Mouse (Mus musculus) CH12.LX (cell line): ENCODE data around the gene Plxdc1. TPM values are rescaled to one million over a fixed set of nuclear protein-coding genes. Genes with fewer than 3 reads are reported as not detected.

ENCODE experiments used
- DNase-seq: peaks from one replicate; pipeline ENCODE4 v3.0.0-alpha.2; 2013; ENCODE audit errors: extremely low read depth
- H3K27ac ChIP-seq: 2 replicates; pipeline ENCODE4 v1.5.1; 2012; ENCODE audit warnings: low read depth, mild to moderate bottlenecking, control low read depth, moderate library complexity; ENCODE audit not compliant: insufficient read depth
- H3K27me3 ChIP-seq: replicated peaks from 2 replicates; pipeline ENCODE3; 2012; ENCODE audit warnings: inconsistent platforms
- H3K36me3 ChIP-seq, 2 experiments: replicated peaks in 1 of 2; 2 replicates each; pipeline versions ENCODE3 to v1.6.1; 2012; ENCODE audit warnings: inconsistent platforms in 1 of 2, low read length in 1 of 2, mild to moderate bottlenecking in 1 of 2, mixed read lengths in 1 of 2, moderate library complexity in 1 of 2; ENCODE audit not compliant: control insufficient read depth in 1 of 2, insufficient read depth in 1 of 2
- H3K4me1 ChIP-seq, 2 experiments: 2 replicates each; pipeline ENCODE4 v1.6.1; 2012; ENCODE audit warnings: inconsistent platforms in 1 of 2, moderate library complexity in 1 of 2; ENCODE audit not compliant: insufficient read depth in 2 of 2, control insufficient read depth in 1 of 2
- H3K4me2 ChIP-seq: 2 replicates; pipeline ENCODE4 v1.6.1; 2012; ENCODE audit warnings: low read depth, mild to moderate bottlenecking, control low read depth; ENCODE audit not compliant: poor library complexity, insufficient read depth, severe bottlenecking
- H3K4me3 ChIP-seq, 3 experiments: fragments of 150-350 bp in 1 of 3; sonication (generic) in 1 of 3; replicated peaks in 1 of 3; 2 replicates each; pipeline versions ENCODE3 to v1.5.1; 2011 to 2012; ENCODE audit warnings: low read depth in 2 of 3, low read length in 2 of 3, mild to moderate bottlenecking in 2 of 3, moderate library complexity in 2 of 3, control low read depth in 1 of 3, improper control_type of control experiment in 1 of 3, inconsistent platforms in 1 of 3, mixed read lengths in 1 of 3; ENCODE audit not compliant: poor library complexity in 1 of 3
- H3K79me2 ChIP-seq: replicated peaks from 2 replicates; pipeline ENCODE4 v1.6.1; 2012; ENCODE audit warnings: mild to moderate bottlenecking, moderate library complexity; ENCODE audit not compliant: control insufficient read depth, poor library complexity, insufficient read depth, severe bottlenecking; ENCODE audit errors: extremely low read depth
- H3K9ac ChIP-seq: 2 replicates; pipeline ENCODE4 v1.6.1; 2012; ENCODE audit warnings: low read depth, mild to moderate bottlenecking, control low read depth, moderate library complexity; ENCODE audit not compliant: insufficient read depth
- H3K9me3 ChIP-seq: replicated peaks from 2 replicates; pipeline ENCODE3; 2012; ENCODE audit warnings: low read length, inconsistent platforms, mixed read lengths
- CHD1 ChIP-seq: IDR thresholded peaks from 2 replicates; pipeline ENCODE4 v1.6.1; 2012; ENCODE audit warnings: low read depth, low read length, improper control_type of control experiment, inconsistent platforms
- CHD2 ChIP-seq: IDR thresholded peaks from 2 replicates; pipeline ENCODE4 v1.6.1; 2011; ENCODE audit warnings: low read length, improper control_type of control experiment
- CTCF ChIP-seq, 2 experiments: IDR thresholded peaks in 1 of 2; conservative IDR thresholded peaks in 1 of 2; 2 replicates each; pipeline ENCODE4 v1.5.1; 2011 to 2012; ENCODE audit warnings: low read depth in 2 of 2, low read length in 2 of 2, improper control_type of control experiment in 1 of 2, inconsistent platforms in 1 of 2, mild to moderate bottlenecking in 1 of 2, moderate library complexity in 1 of 2
- E2F4 ChIP-seq: IDR thresholded peaks from 2 replicates; pipeline ENCODE4 v1.6.1; 2011; ENCODE audit warnings: low read depth, low read length, improper control_type of control experiment; ENCODE audit not compliant: insufficient replicate concordance
- JUN ChIP-seq: IDR thresholded peaks from 2 replicates; pipeline ENCODE4 v1.6.1; 2011; ENCODE audit warnings: low read depth, mild to moderate bottlenecking, low read length, improper control_type of control experiment, moderate library complexity; ENCODE audit not compliant: insufficient read depth
- JUND ChIP-seq: conservative IDR thresholded peaks from 2 replicates; pipeline ENCODE4 v1.6.1; 2011; ENCODE audit warnings: low read depth, low read length, improper control_type of control experiment
- MAZ ChIP-seq: IDR thresholded peaks from 2 replicates; pipeline ENCODE4 v1.6.1; 2012; ENCODE audit warnings: low read depth, mild to moderate bottlenecking, inconsistent platforms, low read length, improper control_type of control experiment, moderate library complexity
- MXI1 ChIP-seq: IDR thresholded peaks from 2 replicates; pipeline ENCODE4 v1.6.1; 2011; ENCODE audit warnings: mild to moderate bottlenecking, low read depth, low read length, improper control_type of control experiment
- MYC ChIP-seq: IDR thresholded peaks from 2 replicates; pipeline ENCODE4 v1.6.1; 2011; ENCODE audit warnings: low read depth, mild to moderate bottlenecking, improper control_type of control experiment, low read length
- NELFE ChIP-seq: IDR thresholded peaks from 2 replicates; pipeline ENCODE4 v1.6.1; 2011; ENCODE audit warnings: low read depth, low read length, improper control_type of control experiment
- PAX5 ChIP-seq: IDR thresholded peaks from 2 replicates; pipeline ENCODE4 v1.6.1; 2012; ENCODE audit warnings: low read length, inconsistent platforms, mixed read lengths
- POLR2AphosphoS2 ChIP-seq: IDR thresholded peaks from 2 replicates; pipeline ENCODE4 v1.6.1; 2011; ENCODE audit warnings: low read depth, low read length, improper control_type of control experiment
- RAD21 ChIP-seq: IDR thresholded peaks from 2 replicates; pipeline ENCODE4 v1.6.1; 2011; ENCODE audit warnings: low read depth, mild to moderate bottlenecking, low read length, improper control_type of control experiment, moderate library complexity
- SIN3A ChIP-seq: IDR thresholded peaks from 2 replicates; pipeline ENCODE4 v1.6.1; 2012; ENCODE audit warnings: low read length, improper control_type of control experiment, inconsistent platforms
- TCF12 ChIP-seq: IDR thresholded peaks from 2 replicates; pipeline ENCODE4 v1.6.1; 2014; ENCODE audit warnings: low read depth, mild to moderate bottlenecking, inconsistent platforms, low read length, improper control_type of control experiment
- UBTF ChIP-seq: IDR thresholded peaks from 2 replicates; pipeline ENCODE4 v1.6.1; 2012; ENCODE audit warnings: low read depth, mild to moderate bottlenecking, inconsistent platforms, low read length, improper control_type of control experiment, moderate library complexity
- USF1 ChIP-seq: IDR thresholded peaks from 2 replicates; pipeline ENCODE4 v1.6.1; 2014; ENCODE audit warnings: low read depth, mild to moderate bottlenecking, inconsistent platforms, low read length, improper control_type of control experiment
- USF2 ChIP-seq: conservative IDR thresholded peaks from 2 replicates; pipeline ENCODE4 v1.6.1; 2011; ENCODE audit warnings: low read depth, low read length, improper control_type of control experiment
- ZKSCAN1 ChIP-seq: IDR thresholded peaks from 2 replicates; pipeline ENCODE4 v1.6.1; 2012; ENCODE audit warnings: low read depth, inconsistent platforms, low read length, improper control_type of control experiment, borderline replicate concordance
- ZMIZ1 ChIP-seq: IDR thresholded peaks from 2 replicates; pipeline ENCODE4 v1.6.1; 2012; ENCODE audit warnings: low read depth, mild to moderate bottlenecking, inconsistent platforms, low read length, improper control_type of control experiment
- dilution Hi-C: fragments of 300-500 bp; cut with MboI; formaldehyde crosslinking; loops from 2 replicates; pipeline ENCODE4 v1.14.3; 2020; ENCODE audit warnings: low sequenced_read_pairs; ENCODE audit not compliant: extremely low pct_unique_long_range_greater_than_20kb, extremely low pct_ligation_motif_present
- in situ Hi-C: fragments of 300-500 bp; cut with MboI; formaldehyde crosslinking; loops from 3 replicates; pipeline ENCODE4 v1.14.3; 2019; ENCODE audit warnings: low sequenced_read_pairs, low pct_ligation_motif_present, low pct_unique_long_range_greater_than_20kb, mixed read lengths
- polyA plus RNA-seq: library from polyadenylated mRNA; unstranded; fragments of >175 nt; gene quantifications from 2 replicates; pipeline ENCODE4 v1.2.1, GENCODE M21; 2012; ENCODE audit warnings: low read depth; ENCODE audit not compliant: insufficient read length
- total RNA-seq, 2 experiments: library from RNA; depleted of rRNA; stranded (reverse); fragments of 300-350 nt in 1 of 2; fragments of >200 nt in 1 of 2; gene quantifications; 2 replicates each; pipeline ENCODE4 v1.2.3; 2012 to 2014

Gene Plxdc1
- total and polyA plus RNA-seq, 3 experiments, result 0.04 TPM; not detected in 2

DNA sequence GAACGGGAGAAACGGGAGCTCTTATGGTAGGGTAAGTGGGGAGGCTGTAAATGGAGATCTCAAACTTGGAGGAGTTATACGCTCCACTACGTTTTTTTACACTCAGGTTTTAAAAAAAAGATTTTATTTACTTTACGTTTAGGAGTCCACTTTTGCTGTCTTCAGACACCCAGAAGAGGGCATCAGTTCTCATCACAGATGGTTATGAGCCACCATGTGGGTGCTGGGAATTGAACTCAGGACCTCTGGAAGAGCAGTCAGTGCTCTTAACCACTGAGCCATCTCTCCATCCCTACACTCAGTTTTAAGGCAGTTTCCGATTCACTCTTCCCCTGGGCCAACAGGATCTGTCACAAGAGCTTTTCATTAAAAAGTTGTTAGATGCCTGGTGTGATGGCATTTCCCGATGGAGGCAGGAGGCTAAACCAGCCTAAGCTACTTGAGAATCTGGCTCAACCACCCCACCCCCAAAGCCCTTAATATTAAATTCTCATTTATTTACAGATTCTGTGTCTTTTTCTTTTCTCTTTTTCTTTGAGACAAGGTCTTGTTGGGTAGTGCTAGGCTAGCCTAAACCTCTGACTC lies 101.6 kb downstream of the Plxdc1 start:
- no peak for DNase-seq
- no peak overlapping the region for H3K9ac ChIP-seq
- peak overlapping the region; percentile 40 to 79 (median 42) for H3K4me3 ChIP-seq
- in situ Hi-C loops, result loop anchor here (5.0 kb wide), 1 partner anchor 87 kb away; the partner anchor contains the start of gene Lasp1
- H3K4me2 ChIP-seq, result peak overlapping the region; percentile 14; the same call in 1 of the 2 replicates
- H3K4me1 ChIP-seq, result peaks cover 3 to 30% of the 10 kb centered on the region in 2 experiments
- no peaks in the 10 kb centered on the region for H3K27me3 ChIP-seq
- dilution Hi-C loops, result no loop called here
- H3K36me3 ChIP-seq, result peaks cover 0 to 7% of the 10 kb centered on the region in 2 experiments
- peak overlapping the region; percentile 17; the same call in 1 of the 2 replicates for H3K27ac ChIP-seq
- TF ChIP-seq CTCF (conservative IDR thresholded peaks at IDR 0.05 in 1 of 2, IDR thresholded peaks at IDR 0.05 in 1 of 2; ENCODE audit: low read depth in 2 of 2, low read length in 2 of 2) (peak in 1 of 2 experiments; percentile 46; a peak in 2 of 4 replicates), MYC (peak; percentile 54; the same call in 1 of the 2 replicates), SIN3A (no peak), CHD2 (no peak; the same call in 1 of the 2 replicates), PAX5 (no peak), TCF12 (no peak; the same call in 1 of the 2 replicates), E2F4 (no peak), ZKSCAN1 (no peak), MAZ (no peak), NELFE (peak; percentile 98), UBTF (no peak), JUND (no peak), CHD1 (peak; percentile 77; the same call in 1 of the 2 replicates), USF2 (no peak), RAD21 (no peak), ZMIZ1 (no peak), POLR2AphosphoS2 (peak; percentile 73; the same call in 1 of the 2 replicates), USF1 (no peak), JUN (no peak), MXI1 (no peak)
- H3K9me3 ChIP-seq, result peaks cover 4% of the 10 kb centered on the region
- no peaks in the 10 kb centered on the region for H3K79me2 ChIP-seq
